Mouse (Mus musculus) cerebellum, postnatal 25 days (tissue): ENCODE measurements at regions not wholly inside any gene's neighbourhood (a gene's known extent, or its start where the extent isn't known, plus 50 kb on each side); places are given as distances from the start of the nearest gene placed in this dataset.
"Not testable (repeated sequence)": the region's sequence is repeated elsewhere in the genome, so short reads cannot be mapped to it uniquely, and the experiment has no call there.

Experiments used
- DNase-seq, 2 experiments: peaks; one replicate each; pipeline ENCODE4 v3.0.0; 2021; ENCODE audit warnings: mixed read lengths in 2 of 2

- peak; percentile 62 to 68 for DNase-seq
Measured at GRCm38 (mm10) chr5:133935451-133935850, 164.1 kb upstream of the Castor2 start.

DNA sequence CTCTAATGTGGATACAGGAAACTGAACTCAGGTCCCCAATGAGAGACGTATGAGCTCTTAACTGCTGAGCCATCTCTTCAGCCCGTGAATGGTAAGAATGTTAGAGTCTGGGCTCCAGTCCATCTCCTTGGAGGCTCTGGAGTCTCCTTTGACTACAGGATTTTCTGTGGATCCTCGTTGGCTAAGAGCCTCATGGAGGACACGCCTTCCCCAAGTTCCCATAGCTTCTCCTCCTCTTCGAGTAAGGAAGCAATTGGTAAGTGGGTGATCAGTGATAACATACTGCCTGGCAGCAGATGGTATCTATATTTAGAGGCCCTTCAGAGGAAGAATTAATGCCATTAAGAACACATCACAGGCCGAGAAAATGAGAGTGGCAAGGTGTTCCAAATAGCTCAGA is 164.5 kb upstream of the Castor2 start:
- DNase-seq = peak; percentile 61 to 64

- DNase-seq = peak; percentile 48
Measured at GRCm38 (mm10) chr5:133930101-133930500, 169.4 kb upstream of the Castor2 start.

DNA sequence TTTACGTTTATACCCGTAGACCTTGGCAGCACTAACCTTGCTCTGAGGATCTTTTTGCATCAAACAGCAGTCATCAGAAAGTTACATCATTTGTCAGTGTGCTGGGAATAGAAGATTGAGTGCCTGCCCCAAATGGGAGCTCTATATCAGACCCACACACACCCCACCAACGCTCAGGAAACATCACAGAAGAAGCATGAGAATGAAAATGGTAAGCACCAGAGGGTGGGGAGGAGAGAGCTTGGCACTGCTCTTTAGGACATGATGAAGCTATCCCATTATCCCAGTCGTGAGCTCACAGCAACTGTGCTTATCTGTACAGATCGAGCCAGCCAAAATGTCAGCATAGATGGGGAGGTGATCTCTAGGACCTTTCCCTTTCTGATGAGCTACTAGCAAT is 172.5 kb upstream of the Castor2 start:
- DNase-seq = no peak

GRCm38 (mm10) chr5:133925184-133925900 is 174.2 kb upstream of the Castor2 start:
- peak; percentile 73 to 74 for DNase-seq

DNA sequence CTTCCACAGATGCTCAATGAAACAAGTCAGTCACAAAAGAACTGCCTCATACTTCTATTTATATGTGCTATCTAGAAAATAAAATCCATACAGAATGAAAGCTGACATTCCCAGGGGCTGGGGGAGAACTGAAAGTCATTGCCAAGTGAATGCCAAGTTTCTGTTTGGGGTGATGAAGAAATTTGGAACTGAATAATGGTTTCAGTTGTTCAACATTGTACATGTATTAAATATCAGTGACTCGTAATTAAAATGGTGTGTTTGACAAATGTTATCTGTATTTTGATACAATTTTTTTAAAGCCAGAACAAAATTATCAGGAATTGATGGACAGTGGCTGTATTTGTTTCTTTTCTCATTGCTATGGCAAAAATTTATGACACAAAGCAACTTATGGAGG is 177.3 kb upstream of the Castor2 start:
- no peak for DNase-seq

- peak; percentile 65 to 68 for DNase-seq
Measured at GRCm38 (mm10) chr5:133915734-133916550, 183.6 kb upstream of the Castor2 start.

DNA sequence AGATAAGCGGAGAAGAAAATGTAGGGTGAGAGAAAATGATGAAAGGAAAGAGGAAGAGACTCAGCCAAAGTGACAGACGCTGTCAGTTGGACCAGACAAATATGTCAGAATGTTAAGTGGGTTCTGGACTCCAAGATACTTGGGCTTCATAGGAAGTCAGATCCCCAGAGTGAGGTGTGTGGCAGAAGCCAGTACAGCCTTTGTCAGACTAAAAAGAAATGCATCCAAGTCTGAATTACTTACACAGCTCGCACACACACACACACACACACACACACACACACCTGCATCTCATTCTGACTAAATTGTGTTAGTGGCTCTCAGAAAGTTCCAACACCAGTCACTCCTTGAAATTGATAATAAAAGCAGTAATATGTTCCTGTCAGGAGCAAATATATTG is 192.1 kb upstream of the Castor2 start:
- DNase-seq = no peak

- DNase-seq = peak; percentile 56 to 60
Measured at GRCm38 (mm10) chr5:133898025-133898598, 201.4 kb upstream of the Castor2 start.

- DNase-seq = peak in 1 of 2 experiments; percentile 27
Measured at GRCm38 (mm10) chr5:133890728-133891127, 208.8 kb upstream of the Castor2 start.

- peak; percentile 91 to 94 for DNase-seq
Measured at GRCm38 (mm10) chr5:133889841-133890240, 209.7 kb upstream of the Castor2 start.

DNA sequence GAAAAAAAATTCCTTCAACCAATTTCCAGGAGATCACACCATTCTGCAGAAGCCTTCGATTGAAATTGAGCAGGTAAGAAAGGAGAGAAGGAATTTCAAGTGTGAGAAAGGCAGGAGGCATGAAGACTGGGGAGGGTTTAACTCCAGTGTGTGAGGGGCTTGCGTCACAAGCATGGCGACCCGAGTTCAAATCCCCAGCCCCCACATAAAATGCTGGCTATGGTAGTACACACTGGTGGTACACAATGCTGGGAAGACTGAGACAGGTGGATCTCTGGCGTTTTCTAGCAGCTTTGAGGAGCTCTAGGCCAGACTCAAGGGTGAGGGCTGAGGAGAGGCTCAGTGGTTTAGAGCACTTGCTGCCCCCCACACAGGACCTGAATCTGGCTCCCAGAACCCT is 214.0 kb upstream of the Castor2 start:
- no peak for DNase-seq

DNA sequence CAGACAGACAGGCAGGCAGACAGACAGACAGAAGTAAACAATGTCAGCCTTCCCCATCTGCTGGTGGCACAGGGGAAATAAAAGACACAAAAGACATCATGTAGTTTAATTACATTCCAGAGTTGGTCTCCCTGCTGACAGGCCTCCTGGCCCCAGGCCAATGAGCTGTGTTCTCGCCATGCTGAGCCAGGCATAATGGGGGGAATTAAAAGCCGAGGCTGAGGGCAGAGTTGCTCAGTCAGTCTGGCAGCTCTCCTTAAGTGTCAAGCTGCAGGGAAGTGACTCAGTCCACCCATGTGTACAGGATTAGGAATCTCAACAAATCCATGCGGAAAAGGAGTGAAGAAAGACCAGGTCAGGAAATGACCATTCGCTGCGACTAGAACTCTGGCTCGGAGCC is 214.5 kb upstream of the Castor2 start:
- DNase-seq = peak; percentile 79 to 87

DNA sequence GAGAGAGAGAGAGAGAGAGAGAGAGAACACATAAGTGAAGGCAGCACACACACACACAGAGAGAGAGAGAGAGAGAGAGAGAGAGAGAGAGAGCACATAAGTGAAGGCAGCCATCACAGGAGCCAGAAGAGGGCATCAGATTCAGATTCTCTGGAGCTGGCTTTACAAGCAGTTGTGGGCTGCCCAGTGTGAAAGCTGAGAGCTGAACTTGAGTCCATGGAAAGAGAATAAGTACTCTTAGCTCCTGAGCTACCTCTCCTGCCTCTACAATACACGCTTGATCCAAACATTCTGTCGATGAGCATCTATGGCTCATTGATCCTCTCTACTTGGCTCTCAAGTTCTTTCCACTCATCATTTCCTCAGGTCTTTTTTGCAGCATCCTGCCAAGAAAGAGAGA is 214.9 kb upstream of the Castor2 start:
- DNase-seq = no peak

GRCm38 (mm10) chr5:133844483-133844882 is 255.0 kb upstream of the Castor2 start:
- DNase-seq = no peak

- not testable (repeated sequence) for DNase-seq
Measured at GRCm38 (mm10) chr5:133842059-133842706, 257.3 kb upstream of the Castor2 start.

- DNase-seq = no peak
Measured at GRCm38 (mm10) chr5:133838286-133838685, 261.2 kb upstream of the Castor2 start.

DNA sequence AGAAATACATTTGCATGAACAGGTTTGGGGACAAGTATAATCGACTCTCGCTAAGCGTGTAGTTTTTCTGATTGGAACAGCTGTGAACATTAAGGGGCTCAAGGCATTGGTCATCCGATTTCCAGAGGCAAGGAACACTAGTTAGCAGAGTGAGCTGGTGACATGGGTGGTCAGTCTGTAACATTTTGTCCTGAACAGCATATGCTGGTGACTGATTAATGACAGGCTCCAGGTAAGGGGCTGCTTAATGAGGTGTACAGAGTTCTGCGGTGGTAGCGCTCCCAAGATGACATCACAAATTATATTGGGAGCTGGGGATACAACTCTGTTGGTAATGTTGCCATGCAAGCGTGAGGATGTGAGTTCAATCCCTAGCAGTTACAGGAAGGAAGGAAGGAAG is 266.3 kb upstream of the Castor2 start:
- no peak for DNase-seq

DNA sequence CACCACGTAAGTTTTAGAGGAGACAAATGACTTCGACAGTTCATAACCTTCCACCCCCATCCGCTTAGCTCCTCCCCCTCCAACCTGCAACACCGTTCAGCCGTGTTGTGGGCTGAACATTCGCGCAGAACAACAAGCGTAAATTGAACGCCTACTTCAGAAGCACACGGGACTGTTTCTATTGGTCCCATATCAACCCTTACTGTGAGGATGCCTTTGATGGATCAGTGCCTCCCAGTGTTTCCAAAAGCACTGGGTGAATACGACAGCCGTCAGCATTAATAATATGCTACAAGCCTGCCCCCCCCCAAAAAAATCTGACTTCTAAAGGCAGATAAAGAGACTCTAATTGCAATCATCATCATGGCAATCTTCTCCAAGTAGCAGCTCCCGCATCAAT is 271.3 kb upstream of the Castor2 start:
- no peak for DNase-seq

DNA sequence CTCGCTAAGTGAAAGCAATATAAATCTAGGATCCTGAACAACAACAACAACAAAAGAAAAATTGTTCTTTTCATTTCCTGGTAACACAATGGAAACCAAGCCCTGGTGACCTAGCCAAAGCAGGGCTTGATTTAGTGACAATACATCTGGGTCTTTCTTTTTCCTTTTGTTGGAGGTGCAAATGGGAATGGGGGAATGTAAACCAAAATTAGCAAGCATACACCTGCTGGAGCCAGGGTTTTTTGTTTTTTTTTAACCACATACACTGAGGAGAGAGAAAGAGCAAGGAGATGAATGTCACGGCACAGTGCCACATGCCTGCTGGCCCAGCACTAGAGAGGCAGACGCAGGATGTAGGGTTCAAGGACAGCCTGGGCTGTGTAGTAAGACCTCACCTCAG is 275.6 kb upstream of the Castor2 start:
- no peak for DNase-seq

GRCm38 (mm10) chr5:133821273-133821672 is 278.2 kb upstream of the Castor2 start:
- peak in 1 of 2 experiments; percentile 17 for DNase-seq

- peak in 1 of 2 experiments; percentile 20 for DNase-seq
Measured at GRCm38 (mm10) chr5:133815462-133815861, 284.0 kb upstream of the Castor2 start.

DNA sequence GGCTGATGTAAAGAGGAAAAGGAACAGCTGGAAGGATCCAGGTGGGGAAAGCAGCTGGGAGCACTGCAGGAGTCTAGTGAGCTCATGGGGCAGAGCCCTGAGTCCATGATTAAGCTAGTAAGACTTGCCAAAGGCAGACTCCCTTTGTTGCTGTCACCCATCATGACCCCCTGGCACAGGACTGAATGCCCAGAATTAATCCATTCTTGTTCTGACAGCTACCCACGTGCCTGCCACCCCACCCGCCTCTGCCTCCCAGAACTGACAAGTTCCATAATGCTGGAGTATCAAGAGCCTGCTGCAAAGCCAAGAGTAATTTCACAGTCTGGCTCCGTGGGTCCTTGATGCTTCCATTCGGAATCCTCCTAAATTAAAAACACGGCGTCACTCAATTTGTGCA is 285.1 kb upstream of the Castor2 start:
- DNase-seq = no peak
